Mouse (Mus musculus) lung, embryonic 15.5 days (tissue): ENCODE results near the gene Xpa. TPM values are rescaled to one million over a fixed set of nuclear protein-coding genes. Genes with fewer than 3 reads are reported as not detected.

Experiments
- ATAC-seq: fragments of 200-750 bp; cut with Nextera tagmentation; 2 replicates; pipeline ENCODE4 v1.8.0; 2017; ENCODE audit warnings: moderate number of reproducible peaks, borderline replicate concordance; ENCODE audit not compliant: low FRiP score, low TSS enrichment; ENCODE audit errors: extremely low read depth
- H3K27ac ChIP-seq: fragments of 300-500 bp; sonication (generic); 2 replicates; pipeline ENCODE4 v1.5.1; 2015; ENCODE audit warnings: moderate library complexity, mild to moderate bottlenecking, inconsistent platforms
- H3K27me3 ChIP-seq: fragments of 300-500 bp; sonication (generic); 2 replicates; pipeline ENCODE4 v1.6.1; 2015; ENCODE audit warnings: inconsistent platforms
- H3K36me3 ChIP-seq: fragments of 300-500 bp; sonication (generic); 2 replicates; pipeline ENCODE4 v1.6.1; 2015; ENCODE audit warnings: inconsistent platforms
- H3K4me1 ChIP-seq: fragments of 300-500 bp; sonication (generic); 2 replicates; pipeline ENCODE4 v1.6.1; 2015; ENCODE audit warnings: inconsistent platforms
- H3K4me2 ChIP-seq: fragments of 300-500 bp; sonication (generic); 2 replicates; pipeline ENCODE4 v1.6.1; 2015; ENCODE audit warnings: inconsistent platforms, mild to moderate bottlenecking, moderate library complexity
- H3K4me3 ChIP-seq: fragments of 300-500 bp; sonication (generic); 2 replicates; pipeline ENCODE4 v1.5.1; 2015; ENCODE audit warnings: mild to moderate bottlenecking, inconsistent platforms
- H3K9ac ChIP-seq: fragments of 300-500 bp; sonication (generic); 2 replicates; pipeline ENCODE4 v1.6.1; 2015; ENCODE audit warnings: inconsistent platforms
- H3K9me3 ChIP-seq: fragments of 300-500 bp; sonication (generic); 2 replicates; pipeline ENCODE4 v1.6.1; 2016; ENCODE audit warnings: inconsistent platforms
- WGBS: fragments of 180-500 bp; shearing (Covaris S2); methylation state at CpG from one replicate; pipeline ENCODE4 v1.1.7; 2015; 5-methylcytosine and 5-hydroxymethylcytosine counted together
- polyA plus RNA-seq: library from polyadenylated mRNA; unstranded; fragments of >200 nt; fragmentation: Nextera tagmentation; extraction: Ambion mirVana; gene quantifications from 2 replicates; pipeline ENCODE4 v1.2.1, GENCODE M21; 2015

Xpa gene
- polyA plus RNA-seq, 1 experiment from 2014 or later = 19.7 TPM

GRCm38 (mm10) chr4:46115308-46115707 is 80.8 kb downstream of the Xpa start:
- Histone ChIP-seq H3K27me3 (no peaks in the 10 kb centered on the region), H3K4me2 (no peak overlapping the region), H3K4me3 (no peak overlapping the region), H3K9me3 (no peaks in the 10 kb centered on the region), H3K36me3 (peaks cover 64% of the 10 kb centered on the region), H3K27ac (no peak overlapping the region), H3K4me1 (no peaks in the 10 kb centered on the region), H3K9ac (no peak overlapping the region)
- WGBS = 74% methylated on average over 1 of the region's 1 CpGs
- ATAC-seq = no peak

GRCm38 (mm10) chr4:46111361-46111760 is 84.8 kb downstream of the Xpa start:
- WGBS = 42% methylated on average over 3 of the region's 3 CpGs
- Histone ChIP-seq H3K4me3 (no peak overlapping the region), H3K9ac (no peak overlapping the region), H3K27ac (no peak overlapping the region), H3K9me3 (no peaks in the 10 kb centered on the region), H3K4me1 (no peaks in the 10 kb centered on the region), H3K27me3 (no peaks in the 10 kb centered on the region), H3K36me3 (peaks cover 25% of the 10 kb centered on the region), H3K4me2 (no peak overlapping the region)
- ATAC-seq = no peak

GRCm38 (mm10) chr4:46110084-46110483 is 86.0 kb downstream of the Xpa start:
- H3K27ac ChIP-seq = no peak overlapping the region
- no peak overlapping the region for H3K9ac ChIP-seq
- H3K9me3 ChIP-seq = no peaks in the 10 kb centered on the region
- H3K27me3 ChIP-seq = no peaks in the 10 kb centered on the region
- no peaks in the 10 kb centered on the region for H3K4me1 ChIP-seq
- H3K36me3 ChIP-seq = peaks cover 13% of the 10 kb centered on the region
- no peak for ATAC-seq
- WGBS = 88% methylated on average over 8 of the region's 8 CpGs
- H3K4me3 ChIP-seq = no peak overlapping the region
- no peak overlapping the region for H3K4me2 ChIP-seq

Other genes starting within 250 kb of the Xpa start
- gene Tdrd7, start 231.0 kb downstream of the Xpa start, polyA plus RNA-seq = 17.1 and 17.9 TPM in 2 replicates
- 7.2 and 10.0 TPM in 2 replicates for gene Tmod1, start 157.4 kb downstream of the Xpa start, polyA plus RNA-seq
- gene Ncbp1, start 57.7 kb downstream of the Xpa start, polyA plus RNA-seq = 71.2 TPM in 2 replicates
- gene Tstd2, start 57.6 kb downstream of the Xpa start, polyA plus RNA-seq = 39.6 and 41.7 TPM in 2 replicates
- 0.05 TPM in 1 of 2 replicates, not detected in the other for gene Foxe1, start 147.3 kb upstream of the Xpa start, polyA plus RNA-seq
- gene Trmo, start 193.1 kb upstream of the Xpa start, polyA plus RNA-seq = 10.0 and 11.2 TPM in 2 replicates
- gene Hemgn, start 217.2 kb upstream of the Xpa start, polyA plus RNA-seq = 1.2 and 2.5 TPM in 2 replicates